Mouse (Mus musculus) spleen, adult 2 months (tissue): ENCODE measurements around the gene Tardbp.

Experiments
- CTCF ChIP-seq: fragments of 200-500 bp; IDR thresholded peaks from 2 replicates; pipeline ENCODE4 v1.5.1; 2011; ENCODE audit warnings: mild to moderate bottlenecking, inconsistent platforms; ENCODE audit not compliant: insufficient read depth, insufficient read length, insufficient replicate concordance; ENCODE audit errors: extremely low read depth
- POLR2A ChIP-seq: fragments of 200-500 bp; IDR thresholded peaks from 2 replicates; pipeline ENCODE4 v1.6.1; 2011; ENCODE audit warnings: low read depth, low read length, inconsistent platforms

- TF ChIP-seq POLR2A (no peak), CTCF (no peak)
Observed at GRCm38 (mm10) chr4:148644926-148645325, 18.1 kb upstream of the Tardbp start.
